Mouse (Mus musculus): ENCODE measurements at regions not wholly inside any gene's neighbourhood (a gene's known extent, or its start where the extent isn't known, plus 50 kb on each side); places are given as distances from the start of the nearest gene placed in this dataset.

GRCm38 (mm10) chr11:23140429-23141099 lies 115.3 kb upstream of the Xpo1 start:
- peaks cover 11% of the 10 kb centered on the region; the same call in 1 of the 2 replicates for H3K4me1 ChIP-seq
- H3K27ac ChIP-seq, result no peak overlapping the region
- 63% methylated on average over 6 of the region's 6 CpGs for WGBS
- H3K9me3 ChIP-seq (replicated peaks), result no peaks in the 10 kb centered on the region
- H3K4me3 ChIP-seq, result no peak overlapping the region
- no peaks in the 10 kb centered on the region for H3K27me3 ChIP-seq (ENCODE audit: low read depth, poor library complexity, severe bottlenecking)
- no peaks in the 10 kb centered on the region for H3K36me3 ChIP-seq
- DNase-seq (ENCODE audit: low spot score), result no peak

GRCm38 (mm10) chr11:23141100-23141837 lies 114.6 kb upstream of the Xpo1 start:
- 75% methylated on average over 12 of the region's 12 CpGs for WGBS
- no peaks in the 10 kb centered on the region for H3K9me3 ChIP-seq (replicated peaks)
- no peaks in the 10 kb centered on the region for H3K36me3 ChIP-seq
- H3K27me3 ChIP-seq (ENCODE audit: low read depth, poor library complexity, severe bottlenecking), result no peaks in the 10 kb centered on the region
- H3K4me3 ChIP-seq, result no peak overlapping the region
- no peak for DNase-seq (ENCODE audit: low spot score)
- H3K4me1 ChIP-seq, result peaks cover 11% of the 10 kb centered on the region; the same call in 1 of the 2 replicates
- no peak overlapping the region for H3K27ac ChIP-seq

- Histone ChIP-seq H3K9me3 (replicated peaks) (no peaks in the 10 kb centered on the region), H3K27ac (no peak overlapping the region), H3K4me3 (no peak overlapping the region), H3K27me3 (ENCODE audit: low read depth, poor library complexity, severe bottlenecking) (no peaks in the 10 kb centered on the region), H3K36me3 (no peaks in the 10 kb centered on the region), H3K4me1 (no peaks in the 10 kb centered on the region)
- WGBS, result 90% methylated on average over 8 of the region's 8 CpGs
- DNase-seq (ENCODE audit: low spot score), result no peak
These were observed 107.7 kb upstream of the Xpo1 start for GRCm38 (mm10) chr11:23148048-23148596.

GRCm38 (mm10) chr11:23149556-23150244 lies 106.1 kb upstream of the Xpo1 start:
- no peak overlapping the region for H3K4me3 ChIP-seq
- 65% methylated on average over 5 of the region's 5 CpGs for WGBS
- DNase-seq (ENCODE audit: low spot score), result no peak
- H3K27ac ChIP-seq, result no peak overlapping the region
- H3K9me3 ChIP-seq (replicated peaks), result no peaks in the 10 kb centered on the region
- no peaks in the 10 kb centered on the region for H3K4me1 ChIP-seq
- no peaks in the 10 kb centered on the region for H3K27me3 ChIP-seq (ENCODE audit: low read depth, poor library complexity, severe bottlenecking)
- H3K36me3 ChIP-seq, result no peaks in the 10 kb centered on the region

GRCm38 (mm10) chr11:23154851-23155250 lies 101.0 kb upstream of the Xpo1 start:
- H3K9me3 ChIP-seq (replicated peaks), result no peaks in the 10 kb centered on the region
- H3K27me3 ChIP-seq (ENCODE audit: low read depth, poor library complexity, severe bottlenecking), result no peaks in the 10 kb centered on the region
- no peaks in the 10 kb centered on the region for H3K4me1 ChIP-seq
- H3K36me3 ChIP-seq, result no peaks in the 10 kb centered on the region
- DNase-seq (ENCODE audit: low spot score), result no peak
- H3K27ac ChIP-seq, result no peak overlapping the region
- H3K4me3 ChIP-seq, result no peak overlapping the region
- 73% methylated on average over 1 of the region's 1 CpGs for WGBS

GRCm38 (mm10) chr11:23168546-23169218 lies 87.2 kb upstream of the Xpo1 start:
- WGBS, result 87% methylated on average over 12 of the region's 12 CpGs

GRCm38 (mm10) chr11:23169742-23170428 lies 86.0 kb upstream of the Xpo1 start:
- H3K27ac ChIP-seq, result no peak overlapping the region
- no peaks in the 10 kb centered on the region for H3K36me3 ChIP-seq
- DNase-seq (ENCODE audit: low spot score), result no peak
- no peak overlapping the region for H3K4me3 ChIP-seq
- H3K9me3 ChIP-seq (replicated peaks), result no peaks in the 10 kb centered on the region
- H3K4me1 ChIP-seq, result no peaks in the 10 kb centered on the region
- 80% methylated on average over 3 of the region's 3 CpGs for WGBS
- no peaks in the 10 kb centered on the region for H3K27me3 ChIP-seq (ENCODE audit: low read depth, poor library complexity, severe bottlenecking)

More at GRCm38 (mm10) chr11:23168546-23169218, 87.2 kb upstream of the Xpo1 start:
- no peak overlapping the region for H3K4me3 ChIP-seq
- no peaks in the 10 kb centered on the region for H3K27me3 ChIP-seq (ENCODE audit: low read depth, poor library complexity, severe bottlenecking)
- no peaks in the 10 kb centered on the region for H3K4me1 ChIP-seq
- no peak overlapping the region for H3K27ac ChIP-seq
- no peaks in the 10 kb centered on the region for H3K9me3 ChIP-seq (replicated peaks)
- DNase-seq (ENCODE audit: low spot score), result no peak
- no peaks in the 10 kb centered on the region for H3K36me3 ChIP-seq

- whole genome bisulfite sequencing, result 76% methylated on average over 2 of the region's 2 CpGs
- Histone ChIP-seq H3K36me3 (no peaks in the 10 kb centered on the region), H3K9me3 (replicated peaks) (no peaks in the 10 kb centered on the region), H3K4me3 (no peak overlapping the region), H3K27me3 (ENCODE audit: low read depth, poor library complexity, severe bottlenecking) (no peaks in the 10 kb centered on the region), H3K4me1 (no peaks in the 10 kb centered on the region), H3K27ac (no peak overlapping the region)
- no peak for DNase-seq (ENCODE audit: low spot score)
These were observed 85.0 kb upstream of the Xpo1 start for GRCm38 (mm10) chr11:23170813-23171212.

GRCm38 (mm10) chr11:23171760-23172159 lies 84.1 kb upstream of the Xpo1 start:
- H3K36me3 ChIP-seq, result no peaks in the 10 kb centered on the region
- H3K4me1 ChIP-seq, result no peaks in the 10 kb centered on the region
- H3K9me3 ChIP-seq (replicated peaks), result no peaks in the 10 kb centered on the region
- H3K4me3 ChIP-seq, result no peak overlapping the region
- no peak overlapping the region for H3K27ac ChIP-seq
- no peak for DNase-seq (ENCODE audit: low spot score)
- 100% methylated on average over 1 of the region's 1 CpGs for WGBS
- H3K27me3 ChIP-seq (ENCODE audit: low read depth, poor library complexity, severe bottlenecking), result no peaks in the 10 kb centered on the region

- no peak for DNase-seq (ENCODE audit: low spot score)
- 88% methylated on average over 7 of the region's 7 CpGs for WGBS
- no peaks in the 10 kb centered on the region for H3K36me3 ChIP-seq
- no peaks in the 10 kb centered on the region for H3K27me3 ChIP-seq (ENCODE audit: low read depth, poor library complexity, severe bottlenecking)
- no peak overlapping the region for H3K4me3 ChIP-seq
- 0 out of 2 replicates have a peak, but pooled peaks cover 2% of the 10 kb centered on the region for H3K9me3 ChIP-seq (replicated peaks)
- no peaks in the 10 kb centered on the region for H3K4me1 ChIP-seq
- H3K27ac ChIP-seq, result no peak overlapping the region
These were observed 74.2 kb upstream of the Xpo1 start for GRCm38 (mm10) chr11:23181647-23182046.

- Histone ChIP-seq H3K36me3 (no peaks in the 10 kb centered on the region), H3K9me3 (replicated peaks) (0 out of 2 replicates have a peak, but pooled peaks cover 2% of the 10 kb centered on the region), H3K27ac (no peak overlapping the region), H3K4me1 (no peaks in the 10 kb centered on the region), H3K4me3 (no peak overlapping the region), H3K27me3 (ENCODE audit: low read depth, poor library complexity, severe bottlenecking) (no peaks in the 10 kb centered on the region)
- WGBS, result 89% methylated on average over 2 of the region's 2 CpGs
- DNase-seq (ENCODE audit: low spot score), result no peak
These were observed 70.6 kb upstream of the Xpo1 start for GRCm38 (mm10) chr11:23185211-23185610.
